Mouse (Mus musculus) midbrain, postnatal 0 days (tissue): ENCODE results near the gene Slc35b2. TPM values are rescaled to one million over a fixed set of nuclear protein-coding genes. Genes with fewer than 3 reads are reported as not detected.

Source experiments
- ATAC-seq: fragments of 200-750 bp; cut with Nextera tagmentation; 2 replicates; pipeline ENCODE4 v1.8.0; 2017; ENCODE audit warnings: moderate number of reproducible peaks, mild to moderate bottlenecking, moderate TSS enrichment, moderate library complexity; ENCODE audit not compliant: low FRiP score
- DNase-seq: peaks from one replicate; pipeline ENCODE4 v3.0.0-alpha.2; 2015; ENCODE audit warnings: low spot score
- H3K27ac ChIP-seq: fragments of 300-500 bp; sonication (generic); 2 replicates; pipeline ENCODE4 v1.5.1; 2014; ENCODE audit warnings: low read depth, mild to moderate bottlenecking, low read length, mixed read lengths
- H3K27me3 ChIP-seq: fragments of 300-500 bp; sonication (generic); 2 replicates; pipeline ENCODE4 v1.6.1; 2014; ENCODE audit warnings: low read length, control low read depth, mixed read lengths; ENCODE audit not compliant: insufficient read depth
- H3K36me3 ChIP-seq: fragments of 300-500 bp; sonication (generic); 2 replicates; pipeline ENCODE4 v1.6.1; 2014; ENCODE audit warnings: low read length, control low read depth, mixed read lengths; ENCODE audit not compliant: insufficient read depth
- H3K4me1 ChIP-seq: fragments of 300-500 bp; sonication (generic); 2 replicates; pipeline ENCODE4 v1.6.1; 2014; ENCODE audit warnings: mild to moderate bottlenecking, control low read depth, antibody characterized with exemption, low read length, mixed read lengths; ENCODE audit not compliant: insufficient read depth
- H3K4me2 ChIP-seq: fragments of 300-500 bp; sonication (generic); 2 replicates; pipeline ENCODE4 v1.6.1; 2014; ENCODE audit warnings: low read depth, mild to moderate bottlenecking, low read length, mixed read lengths; ENCODE audit not compliant: poor library complexity, severe bottlenecking
- H3K4me3 ChIP-seq: fragments of 300-500 bp; sonication (generic); 2 replicates; pipeline ENCODE4 v1.5.1; 2014; ENCODE audit warnings: low read depth, mild to moderate bottlenecking, low read length, moderate library complexity
- H3K9ac ChIP-seq: fragments of 300-500 bp; sonication (generic); replicated peaks from 2 replicates; pipeline ENCODE4 v1.6.1; 2014; ENCODE audit warnings: mild to moderate bottlenecking, low read length, moderate library complexity, mixed read lengths; ENCODE audit not compliant: poor library complexity, severe bottlenecking
- H3K9me3 ChIP-seq: fragments of 300-500 bp; sonication (generic); 2 replicates; pipeline ENCODE4 v1.6.1; 2016; ENCODE audit warnings: low read length, control low read depth
- CTCF ChIP-seq: IDR thresholded peaks from 2 replicates; pipeline ENCODE4 v1.5.1; 2016; ENCODE audit warnings: antibody characterized with exemption, mild to moderate bottlenecking
- WGBS: fragments of 180-500 bp; shearing (Covaris S2); extraction: QIAGEN DNeasy Blood & Tissue Kit; methylation state at CpG from one replicate; pipeline ENCODE4 v1.1.7; 2014; 5-methylcytosine and 5-hydroxymethylcytosine counted together
- polyA plus RNA-seq: library from polyadenylated mRNA; unstranded; fragments of >200 nt; fragmentation: Nextera tagmentation; extraction: Ambion mirVana; gene quantifications from 2 replicates; pipeline ENCODE4 v1.2.1, GENCODE M21; 2015
- total RNA-seq: library from RNA; depleted of rRNA; stranded (reverse); fragments of >200 nt; gene quantifications from 2 replicates; pipeline ENCODE4 v1.2.3, GENCODE M21; 2014

The Slc35b2 gene
- total and polyA plus RNA-seq, 2 experiments from 2014 or later: 71.8 to 113 TPM

- no peak overlapping the region for H3K27ac ChIP-seq
- no peak overlapping the region for H3K4me3 ChIP-seq
- no peaks in the 10 kb centered on the region for H3K4me1 ChIP-seq
- H3K27me3 ChIP-seq: peaks cover 8% of the 10 kb centered on the region; the same call in 1 of the 2 replicates
- H3K4me2 ChIP-seq: no peak overlapping the region
- WGBS: 43% methylated on average over 13 of the region's 13 CpGs
- no peaks in the 10 kb centered on the region for H3K36me3 ChIP-seq
- ATAC-seq: peak; percentile 32; the same call in 1 of the 2 replicates
- 0 out of 2 replicates have a peak, but pooled peaks have one; percentile 13 for TF ChIP-seq CTCF
- DNase-seq: peak; percentile 84
- no peak overlapping the region for H3K9ac ChIP-seq
- H3K9me3 ChIP-seq: no peaks in the 10 kb centered on the region
Measured at GRCm38 (mm10) chr17:45530346-45530782, 33.3 kb upstream of the Slc35b2 start.

- WGBS: 61% methylated on average over 15 of the region's 15 CpGs
- no peak for TF ChIP-seq CTCF
- no peak for DNase-seq
- no peaks in the 10 kb centered on the region for H3K36me3 ChIP-seq
- H3K4me2 ChIP-seq: no peak overlapping the region
- H3K9me3 ChIP-seq: no peaks in the 10 kb centered on the region
- H3K9ac ChIP-seq: no peak overlapping the region
- no peak overlapping the region for H3K4me3 ChIP-seq
- H3K4me1 ChIP-seq: no peaks in the 10 kb centered on the region
- H3K27ac ChIP-seq: no peak overlapping the region
- ATAC-seq: no peak
- H3K27me3 ChIP-seq: peaks cover 14% of the 10 kb centered on the region; the same call in 1 of the 2 replicates
Measured at GRCm38 (mm10) chr17:45532896-45533295, 30.8 kb upstream of the Slc35b2 start.

- no peak for TF ChIP-seq CTCF
- 16% methylated on average over 5 of the region's 5 CpGs for WGBS
- Histone ChIP-seq H3K36me3 (no peaks in the 10 kb centered on the region), H3K4me1 (no peaks in the 10 kb centered on the region), H3K9me3 (no peaks in the 10 kb centered on the region), H3K27ac (no peak overlapping the region), H3K9ac (no peak overlapping the region), H3K4me3 (no peak overlapping the region), H3K4me2 (no peak overlapping the region), H3K27me3 (peaks cover 14% of the 10 kb centered on the region; the same call in 1 of the 2 replicates)
- ATAC-seq (no peak), DNase-seq (no peak)
Measured at GRCm38 (mm10) chr17:45536264-45536663, 27.4 kb upstream of the Slc35b2 start.

GRCm38 (mm10) chr17:45538394-45538793 is 25.3 kb upstream of the Slc35b2 start:
- no peak overlapping the region for H3K4me2 ChIP-seq
- H3K27me3 ChIP-seq: peaks cover 10% of the 10 kb centered on the region; the same call in 1 of the 2 replicates
- WGBS: 67% methylated on average over 4 of the region's 4 CpGs
- ATAC-seq (no peak), DNase-seq (no peak)
- H3K4me3 ChIP-seq: no peak overlapping the region
- no peaks in the 10 kb centered on the region for H3K4me1 ChIP-seq
- TF ChIP-seq CTCF: no peak
- H3K9me3 ChIP-seq: no peaks in the 10 kb centered on the region
- no peaks in the 10 kb centered on the region for H3K36me3 ChIP-seq
- H3K27ac ChIP-seq: no peak overlapping the region
- no peak overlapping the region for H3K9ac ChIP-seq

GRCm38 (mm10) chr17:45539664-45540063 is 24.0 kb upstream of the Slc35b2 start:
- Histone ChIP-seq H3K27ac (no peak overlapping the region), H3K27me3 (peaks cover 10% of the 10 kb centered on the region; the same call in 1 of the 2 replicates), H3K9me3 (no peaks in the 10 kb centered on the region), H3K4me1 (no peaks in the 10 kb centered on the region), H3K4me3 (no peak overlapping the region), H3K4me2 (no peak overlapping the region), H3K9ac (no peak overlapping the region), H3K36me3 (peaks cover 3% of the 10 kb centered on the region; the same call in 1 of the 2 replicates)
- DNase-seq (no peak), ATAC-seq (no peak)
- no peak for TF ChIP-seq CTCF
- WGBS: 83% methylated on average over 21 of the region's 21 CpGs

GRCm38 (mm10) chr17:45542129-45542528 is 21.5 kb upstream of the Slc35b2 start:
- H3K9me3 ChIP-seq: no peaks in the 10 kb centered on the region
- no peaks in the 10 kb centered on the region for H3K4me1 ChIP-seq
- no peak overlapping the region for H3K4me3 ChIP-seq
- H3K27me3 ChIP-seq: peaks cover 11% of the 10 kb centered on the region
- H3K27ac ChIP-seq: no peak overlapping the region
- 32% methylated on average over 6 of the region's 6 CpGs for WGBS
- no peak overlapping the region for H3K9ac ChIP-seq
- no peak overlapping the region for H3K4me2 ChIP-seq
- H3K36me3 ChIP-seq: peaks cover 13% of the 10 kb centered on the region
- ATAC-seq (no peak), DNase-seq (no peak)
- peak; percentile 27; the same call in 1 of the 2 replicates for TF ChIP-seq CTCF
